Mouse (Mus musculus): ENCODE data around the gene Enthd1. TPM values are rescaled to one million over a fixed set of nuclear protein-coding genes. Genes with fewer than 3 reads are reported as not detected.
A peak's percentile ranks its signal among the peaks of the same experiment; 100 is the strongest.

The Enthd1 gene
- polyA plus RNA-seq, 1 experiment: 0.09 TPM

GRCm38 (mm10) chr15:80485601-80486000 lies 79.4 kb downstream of the Enthd1 start:
- H3K36me3 ChIP-seq (ENCODE audit: control insufficient read depth, insufficient read depth, low read length): no peaks in the 10 kb centered on the region
- H3K27me3 ChIP-seq (ENCODE audit: control insufficient read depth, insufficient read depth, low read length): no peaks in the 10 kb centered on the region
- TF ChIP-seq CTCF (IDR thresholded peaks at IDR 0.05; ENCODE audit: borderline replicate concordance, control insufficient read depth, extremely low read depth, insufficient read depth, low read length, poor library complexity) (no peak), POLR2A (IDR thresholded peaks at IDR 0.05; ENCODE audit: control insufficient read depth, extremely low read depth, insufficient read depth, low read length, poor library complexity) (no peak)
- H3K4me1 ChIP-seq (replicated peaks; ENCODE audit: control insufficient read depth, insufficient read depth, low read length): peaks cover 10% of the 10 kb centered on the region
- H3K4me3 ChIP-seq (ENCODE audit: control insufficient read depth, insufficient read depth, low read length): no peak overlapping the region
- no peak overlapping the region for H3K27ac ChIP-seq (ENCODE audit: control insufficient read depth, insufficient read depth, low read length)
- WGBS: 100% methylated on average over 1 of the region's 1 CpGs
- no peak for DNase-seq

GRCm38 (mm10) chr15:80483041-80483705 lies 81.8 kb downstream of the Enthd1 start:
- TF ChIP-seq POLR2A (IDR thresholded peaks at IDR 0.05; ENCODE audit: control insufficient read depth, extremely low read depth, insufficient read depth, low read length, poor library complexity): no peak
- H3K27me3 ChIP-seq (ENCODE audit: control insufficient read depth, insufficient read depth, low read length): no peaks in the 10 kb centered on the region
- DNase-seq: no peak
- H3K4me1 ChIP-seq (replicated peaks; ENCODE audit: control insufficient read depth, insufficient read depth, low read length): peaks cover 3% of the 10 kb centered on the region; the same call in 1 of the 2 replicates
- no peak overlapping the region for H3K27ac ChIP-seq (ENCODE audit: control insufficient read depth, insufficient read depth, low read length)
- H3K4me3 ChIP-seq (ENCODE audit: control insufficient read depth, insufficient read depth, low read length): no peak overlapping the region
- no peaks in the 10 kb centered on the region for H3K36me3 ChIP-seq (ENCODE audit: control insufficient read depth, insufficient read depth, low read length)
- WGBS: 94% methylated on average over 9 of the region's 9 CpGs

- DNase-seq: no peak
- 91% methylated on average over 8 of the region's 8 CpGs for WGBS
Measured at GRCm38 (mm10) chr15:80482348-80482747, 82.6 kb downstream of the Enthd1 start.

GRCm38 (mm10) chr15:80474429-80475002 lies 90.4 kb downstream of the Enthd1 start:
- no peaks in the 10 kb centered on the region for H3K36me3 ChIP-seq (ENCODE audit: control insufficient read depth, insufficient read depth, low read length)
- no peak for TF ChIP-seq CTCF (IDR thresholded peaks at IDR 0.05; ENCODE audit: borderline replicate concordance, control insufficient read depth, extremely low read depth, insufficient read depth, low read length, poor library complexity)
- no peak for TF ChIP-seq POLR2A (IDR thresholded peaks at IDR 0.05; ENCODE audit: control insufficient read depth, extremely low read depth, insufficient read depth, low read length, poor library complexity)
- 93% methylated on average over 6 of the region's 6 CpGs for WGBS

More at GRCm38 (mm10) chr15:80482348-80482747, 82.6 kb downstream of the Enthd1 start:
- H3K4me3 ChIP-seq (ENCODE audit: control insufficient read depth, insufficient read depth, low read length): no peak overlapping the region
- H3K27ac ChIP-seq (ENCODE audit: control insufficient read depth, insufficient read depth, low read length): no peak overlapping the region
- peaks cover 3% of the 10 kb centered on the region; the same call in 1 of the 2 replicates for H3K4me1 ChIP-seq (replicated peaks; ENCODE audit: control insufficient read depth, insufficient read depth, low read length)
- TF ChIP-seq CTCF (IDR thresholded peaks at IDR 0.05; ENCODE audit: borderline replicate concordance, control insufficient read depth, extremely low read depth, insufficient read depth, low read length, poor library complexity) (no peak), POLR2A (IDR thresholded peaks at IDR 0.05; ENCODE audit: control insufficient read depth, extremely low read depth, insufficient read depth, low read length, poor library complexity) (no peak)
- H3K36me3 ChIP-seq (ENCODE audit: control insufficient read depth, insufficient read depth, low read length): no peaks in the 10 kb centered on the region
- no peaks in the 10 kb centered on the region for H3K27me3 ChIP-seq (ENCODE audit: control insufficient read depth, insufficient read depth, low read length)

DNA sequence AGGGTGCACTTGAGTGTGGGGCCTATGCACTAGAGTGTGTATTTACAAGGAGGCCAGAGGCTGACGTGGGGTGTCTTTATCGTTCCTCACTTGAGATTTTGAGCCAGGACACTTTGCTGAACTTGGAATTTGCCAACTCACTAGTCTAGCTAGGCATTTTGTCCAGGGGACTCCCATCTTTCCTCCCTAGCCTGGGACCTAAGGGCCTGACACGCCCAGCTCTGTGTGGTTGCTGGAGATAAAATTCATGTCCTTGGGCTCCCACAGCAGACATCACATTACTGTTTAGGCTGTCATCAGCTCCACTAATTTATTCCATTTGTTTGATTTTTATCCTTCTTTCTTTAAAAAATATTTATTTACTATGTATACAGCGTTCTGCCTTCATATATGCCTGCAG lies 97.1 kb downstream of the Enthd1 start:
- no peak for TF ChIP-seq POLR2A (IDR thresholded peaks at IDR 0.05; ENCODE audit: control insufficient read depth, extremely low read depth, insufficient read depth, low read length, poor library complexity)
- no peak for TF ChIP-seq CTCF (IDR thresholded peaks at IDR 0.05; ENCODE audit: borderline replicate concordance, control insufficient read depth, extremely low read depth, insufficient read depth, low read length, poor library complexity)
- Histone ChIP-seq H3K4me3 (ENCODE audit: control insufficient read depth, insufficient read depth, low read length) (no peak overlapping the region), H3K36me3 (ENCODE audit: control insufficient read depth, insufficient read depth, low read length) (no peaks in the 10 kb centered on the region), H3K4me1 (replicated peaks; ENCODE audit: control insufficient read depth, insufficient read depth, low read length) (no peaks in the 10 kb centered on the region), H3K27me3 (ENCODE audit: control insufficient read depth, insufficient read depth, low read length) (no peaks in the 10 kb centered on the region), H3K27ac (ENCODE audit: control insufficient read depth, insufficient read depth, low read length) (no peak overlapping the region)
- DNase-seq: no peak
- WGBS: over 99% methylated on average over 4 of the region's 4 CpGs

More at GRCm38 (mm10) chr15:80474429-80475002, 90.4 kb downstream of the Enthd1 start:
- DNase-seq: no peak
- H3K27me3 ChIP-seq (ENCODE audit: control insufficient read depth, insufficient read depth, low read length): no peaks in the 10 kb centered on the region
- H3K27ac ChIP-seq (ENCODE audit: control insufficient read depth, insufficient read depth, low read length): no peak overlapping the region
- no peaks in the 10 kb centered on the region for H3K4me1 ChIP-seq (replicated peaks; ENCODE audit: control insufficient read depth, insufficient read depth, low read length)
- no peak overlapping the region for H3K4me3 ChIP-seq (ENCODE audit: control insufficient read depth, insufficient read depth, low read length)

GRCm38 (mm10) chr15:80462106-80462505 lies 102.8 kb downstream of the Enthd1 start:
- Histone ChIP-seq H3K4me1 (replicated peaks; ENCODE audit: control insufficient read depth, insufficient read depth, low read length) (peaks cover 20% of the 10 kb centered on the region), H3K27me3 (ENCODE audit: control insufficient read depth, insufficient read depth, low read length) (no peaks in the 10 kb centered on the region), H3K4me3 (ENCODE audit: control insufficient read depth, insufficient read depth, low read length) (no peak overlapping the region), H3K36me3 (ENCODE audit: control insufficient read depth, insufficient read depth, low read length) (no peaks in the 10 kb centered on the region), H3K27ac (ENCODE audit: control insufficient read depth, insufficient read depth, low read length) (no peak overlapping the region)
- WGBS: 17% methylated on average over 9 of the region's 9 CpGs
- peak; percentile 38 for DNase-seq
- TF ChIP-seq POLR2A (IDR thresholded peaks at IDR 0.05; ENCODE audit: control insufficient read depth, extremely low read depth, insufficient read depth, low read length, poor library complexity) (no peak), CTCF (IDR thresholded peaks at IDR 0.05; ENCODE audit: borderline replicate concordance, control insufficient read depth, extremely low read depth, insufficient read depth, low read length, poor library complexity) (no peak)
